27 mouse cellular contexts compared by ENCODE assay signal in the genomic region with DNA sequence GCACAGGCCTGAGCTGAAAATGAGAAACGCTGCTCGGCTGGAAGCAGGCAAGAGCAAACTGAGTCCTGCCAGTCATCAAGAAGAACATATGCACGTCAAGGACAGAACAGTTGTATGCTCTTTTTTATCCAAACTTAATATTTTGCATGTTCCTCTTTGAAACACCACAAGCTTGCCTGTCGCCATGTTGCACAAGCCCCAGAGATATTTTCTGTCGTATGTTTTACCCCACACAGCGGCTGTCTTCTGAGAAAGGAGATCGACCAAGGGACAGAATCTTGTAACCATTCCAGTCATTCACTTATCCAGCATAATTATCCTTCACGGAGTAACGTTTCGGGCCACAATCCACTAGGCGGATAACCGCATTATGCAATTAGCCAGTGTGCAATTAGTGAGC.
DNase-seq lines count a peak whose midpoint lies in the region; TF ChIP-seq lines count a peak whose summit lies in the region.
"Had no signal": no experiment of that assay in that cellular context is flagged by ENCODE, and none has a peak within 500 bp of the region (broad histone marks: within the 10 kb centered on the region; RNA-seq: fewer than 3 reads in every experiment).

No protein-coding gene starts in this region.

- peaks cover 18% of the 10 kb centered on the region for H3K4me1 ChIP-seq in embryonic facial prominence, embryonic 10.5 days
- peaks cover 9% of the 10 kb centered on the region for H3K4me1 ChIP-seq in thymus, adult 2 months (replicated peaks; ENCODE audit: control insufficient read depth, insufficient read depth, low read length)
- H3K4me1 ChIP-seq in limb, embryonic 10.5 days: no peaks in the 10 kb centered on the region
- H3K4me1 ChIP-seq: forebrain, embryonic 10.5 days; forebrain, embryonic 13.5 days; heart, embryonic 10.5 days; heart, embryonic 13.5 days had no signal

- TF ChIP-seq CTCF in thymus, adult 2 months (IDR thresholded peaks at IDR 0.05; ENCODE audit: borderline replicate concordance, control insufficient read depth, extremely low read depth, insufficient read depth, low read length, poor library complexity): no peak

- no peak overlapping the region for H3K4me3 ChIP-seq in embryonic facial prominence, embryonic 10.5 days
- H3K4me3 ChIP-seq in thymus, adult 2 months (ENCODE audit: control insufficient read depth, insufficient read depth, low read length): no peak overlapping the region
- H3K4me3 ChIP-seq in limb, embryonic 10.5 days: no peak overlapping the region
- H3K4me3 ChIP-seq: embryonic facial prominence, embryonic 13.5 days; forebrain, embryonic 10.5 days; forebrain, embryonic 13.5 days; heart, adult 2 months; heart, embryonic 10.5 days; heart, embryonic 13.5 days had no signal

- no peaks in the 10 kb centered on the region for H3K36me3 ChIP-seq in embryonic facial prominence, embryonic 10.5 days (replicated peaks)
- no peaks in the 10 kb centered on the region for H3K36me3 ChIP-seq in thymus, adult 2 months (ENCODE audit: control insufficient read depth, insufficient read depth, low read length)
- H3K36me3 ChIP-seq in limb, embryonic 10.5 days: no peaks in the 10 kb centered on the region
- H3K36me3 ChIP-seq: embryonic facial prominence, embryonic 13.5 days; forebrain, embryonic 10.5 days; G1E; heart, embryonic 10.5 days; heart, embryonic 13.5 days had no signal

- no peaks in the 10 kb centered on the region for H3K9me3 ChIP-seq in embryonic facial prominence, embryonic 10.5 days
- H3K9me3 ChIP-seq in limb, embryonic 10.5 days (replicated peaks): no peaks in the 10 kb centered on the region
- H3K9me3 ChIP-seq: embryonic facial prominence, embryonic 13.5 days; forebrain, embryonic 10.5 days; heart, embryonic 10.5 days; heart, embryonic 13.5 days had no signal

- peak; percentile 54 to 76 for DNase-seq in layer of hippocampus, adult 18-20 months (ENCODE audit: low spot score in 2 of 2)
- no peak for DNase-seq in layer of hippocampus, adult 9-10 months (ENCODE audit: low spot score)
- no peak for DNase-seq in embryonic facial prominence, embryonic 10.5 days (ENCODE audit: low spot score)
- peak; percentile 71 for DNase-seq in layer of hippocampus, adult 9-11 months
- DNase-seq in thymus, adult 2 months: no peak
- no peak for DNase-seq in lung, postnatal 36 days
- DNase-seq in limb, embryonic 10.5 days (ENCODE audit: low spot score): no peak
- DNase-seq: adrenal gland, adult 2 months; adrenal gland, postnatal 14 days; B cell, adult 2 months; cerebellum, adult 18-20 months; cerebellum, adult 9-10 months; cerebellum, postnatal 14 days; gastrocnemius, postnatal 10 days; gastrocnemius, postnatal 36 days; heart, adult 2 months; heart, postnatal 14 days; heart, postnatal 4 days had no signal

- H3K27me3 ChIP-seq in embryonic facial prominence, embryonic 10.5 days (replicated peaks; ENCODE audit: low read depth, poor library complexity, severe bottlenecking): no peaks in the 10 kb centered on the region
- H3K27me3 ChIP-seq in thymus, adult 2 months (ENCODE audit: control insufficient read depth, insufficient read depth, low read length): no peaks in the 10 kb centered on the region
- H3K27me3 ChIP-seq in limb, embryonic 10.5 days (ENCODE audit: low read depth, poor library complexity, severe bottlenecking): peaks cover 5% of the 10 kb centered on the region; the same call in 1 of the 2 replicates
- H3K27me3 ChIP-seq: CH12.LX; embryonic facial prominence, embryonic 13.5 days; forebrain, embryonic 13.5 days had no signal

- H3K27ac ChIP-seq in embryonic facial prominence, embryonic 10.5 days (replicated peaks): 0 out of 2 replicates have a peak overlapping the region, but pooled peaks have one; percentile 40
- H3K27ac ChIP-seq in thymus, adult 2 months (ENCODE audit: control insufficient read depth, insufficient read depth, low read length): no peak overlapping the region
- H3K27ac ChIP-seq in limb, embryonic 10.5 days: no peak overlapping the region
- H3K27ac ChIP-seq: embryonic facial prominence, embryonic 13.5 days; forebrain, embryonic 10.5 days; forebrain, embryonic 13.5 days; heart, adult 2 months; heart, embryonic 10.5 days; heart, embryonic 13.5 days; hindbrain, embryonic 14.5 days; hindbrain, postnatal 0 days had no signal

- WGBS in embryonic facial prominence, embryonic 10.5 days: 88% methylated on average over 12 of the region's 12 CpGs
- 96% methylated on average over 12 of the region's 12 CpGs for WGBS in thymus, adult 2 months
- 92% methylated on average over 12 of the region's 12 CpGs for WGBS in limb, embryonic 10.5 days

- TF ChIP-seq POLR2A in thymus, adult 2 months (IDR thresholded peaks at IDR 0.05; ENCODE audit: control insufficient read depth, extremely low read depth, insufficient read depth, low read length, poor library complexity): no peak

Comparison
In these comparisons a context has a peak if more than half of its experiments do, and no peak if none do; other contexts are left out.
1. DNase-seq: peak in layer of hippocampus, adult 18-20 months (2 of 2) and layer of hippocampus, adult 9-11 months (single experiment); none in layer of hippocampus, adult 9-10 months (single experiment), embryonic facial prominence, embryonic 10.5 days (single experiment), thymus, adult 2 months (single experiment), lung, postnatal 36 days (single experiment) and limb, embryonic 10.5 days (single experiment).